Mouse (Mus musculus) left cerebral cortex, adult 9 months (tissue): ENCODE results near the gene Opcml.

Experiments used
- DNase-seq, 2 experiments: peaks; one replicate each; pipeline ENCODE4 v3.0.0; 2022; ENCODE audit warnings: low spot score in 2 of 2

Gene Opcml

GRCm38 (mm10) chr9:28432159-28432558, 641.6 kb downstream of the Opcml start:
- no peak for DNase-seq

- DNase-seq, result no peak
Measured at GRCm38 (mm10) chr9:28438752-28439151, 648.2 kb downstream of the Opcml start.

- no peak for DNase-seq
Measured at GRCm38 (mm10) chr9:28439433-28440191, 649.0 kb downstream of the Opcml start.

DNA sequence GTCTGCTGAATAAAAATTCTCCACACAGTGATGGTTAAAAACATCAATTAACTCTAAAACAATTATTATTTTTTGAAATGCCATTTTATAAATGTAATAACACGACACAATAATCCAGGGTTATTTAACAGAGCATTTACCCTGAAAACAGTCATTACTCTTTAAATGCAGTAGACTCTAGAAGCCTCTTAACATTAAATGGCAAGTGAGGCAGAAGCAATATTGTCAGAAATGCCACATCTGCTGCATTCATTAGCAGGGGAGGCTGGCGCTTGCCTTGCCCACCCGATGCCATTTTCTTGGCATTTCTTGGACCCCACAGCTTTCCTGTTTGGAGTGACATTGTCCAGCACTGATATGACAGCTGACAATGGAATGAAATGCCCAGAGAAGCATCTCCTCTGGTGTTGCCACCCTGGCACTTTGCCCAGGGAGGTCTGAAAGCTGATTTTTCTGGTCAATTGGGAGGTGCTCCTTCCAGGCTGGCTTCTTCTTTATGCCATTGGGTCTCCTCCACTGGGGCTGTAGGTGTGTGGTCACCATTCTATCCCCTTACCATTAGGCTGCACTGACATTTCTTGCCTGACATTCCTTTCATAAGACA, 649.7 kb downstream of the Opcml start:
- DNase-seq, result no peak

DNA sequence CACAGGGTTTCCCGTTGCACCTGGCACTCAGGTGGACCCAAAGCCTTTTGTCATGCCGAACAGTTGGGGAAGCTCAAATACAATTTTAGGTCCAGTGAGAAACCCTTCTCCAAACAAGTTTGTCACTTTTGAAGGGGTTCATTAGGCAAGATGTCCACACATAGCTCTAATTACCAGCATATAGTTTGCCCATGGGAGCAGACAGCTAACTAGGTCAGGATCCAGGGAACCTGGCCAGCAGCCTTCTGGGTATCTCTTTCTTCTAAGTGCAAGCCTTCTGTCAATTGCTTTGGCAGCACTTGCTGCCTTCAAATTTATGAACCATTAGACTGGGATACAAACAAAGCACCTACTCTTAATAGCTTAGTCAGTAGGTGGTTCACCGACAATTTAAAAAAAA, 653.9 kb downstream of the Opcml start:
- no peak for DNase-seq

DNA sequence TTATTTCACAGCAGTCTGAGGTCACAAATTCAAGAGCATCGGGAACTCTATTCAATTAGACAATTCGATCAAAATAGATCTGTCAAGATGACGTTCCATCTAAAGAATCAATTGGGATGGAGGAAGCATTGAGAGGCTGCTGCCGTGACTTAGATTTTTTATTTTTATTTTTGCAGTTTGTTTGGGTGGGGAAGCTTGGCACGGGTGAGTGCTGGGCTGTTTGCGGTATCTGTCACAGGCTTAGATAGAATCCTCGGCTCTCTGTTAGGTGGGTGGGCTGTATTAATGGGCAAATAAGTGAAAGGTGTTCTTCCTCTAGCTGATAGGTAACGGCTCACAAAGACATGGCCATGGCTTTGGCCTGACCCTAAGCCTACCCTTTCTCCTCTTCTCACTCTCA, 654.4 kb downstream of the Opcml start:
- no peak for DNase-seq

- DNase-seq, result no peak
Measured at GRCm38 (mm10) chr9:28445863-28446262, 655.3 kb downstream of the Opcml start.

- no peak for DNase-seq
Measured at GRCm38 (mm10) chr9:28446278-28447064, 655.9 kb downstream of the Opcml start.

GRCm38 (mm10) chr9:28452509-28452908, 661.9 kb downstream of the Opcml start:
- no peak for DNase-seq

GRCm38 (mm10) chr9:28453062-28453461, 662.5 kb downstream of the Opcml start:
- DNase-seq, result no peak

DNA sequence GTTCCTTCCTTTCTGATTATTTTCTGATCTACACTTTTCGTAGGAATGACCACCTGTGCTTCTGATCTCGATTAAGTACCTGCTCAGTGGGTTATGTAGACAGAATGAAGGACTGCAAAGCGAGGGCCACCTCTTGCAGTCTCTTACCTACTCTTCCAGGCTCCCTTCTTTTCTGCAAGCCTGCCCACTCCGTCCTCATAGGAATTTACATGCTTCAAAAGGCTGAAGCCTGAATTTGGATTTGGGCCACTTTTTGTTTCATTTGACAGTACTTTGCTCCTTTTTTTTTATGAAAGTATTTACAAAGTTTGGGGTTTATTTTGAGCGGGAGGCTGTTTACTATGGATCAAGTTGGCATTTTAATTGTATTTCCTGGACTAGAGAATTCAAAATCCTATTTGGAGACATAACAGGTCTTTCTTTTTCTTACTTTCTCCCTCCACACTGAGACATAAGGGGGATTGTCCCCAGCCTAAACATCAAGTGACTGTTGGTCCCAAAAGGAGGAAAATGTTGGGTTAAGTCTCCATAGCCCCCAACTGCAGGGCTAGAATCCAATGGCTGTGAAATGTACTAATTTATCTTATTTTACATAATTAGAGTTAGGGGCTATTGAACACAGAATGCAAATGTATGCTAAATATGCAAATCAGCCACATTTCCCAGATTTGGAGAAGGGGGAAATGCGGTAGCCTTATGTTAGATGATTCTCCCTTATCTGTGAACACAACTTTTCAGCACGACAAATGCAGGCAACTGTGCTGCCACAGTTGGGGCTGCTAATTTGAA, 667.6 kb downstream of the Opcml start:
- no peak for DNase-seq

- DNase-seq, result no peak
Measured at GRCm38 (mm10) chr9:28463622-28464021, 673.0 kb downstream of the Opcml start.

- DNase-seq, result no peak
Measured at GRCm38 (mm10) chr9:28469419-28469818, 678.8 kb downstream of the Opcml start.

GRCm38 (mm10) chr9:28471501-28471900, 680.9 kb downstream of the Opcml start:
- DNase-seq, result no peak

- peak in 1 of 2 experiments; percentile 46 for DNase-seq
Measured at GRCm38 (mm10) chr9:28474586-28474985, 684.0 kb downstream of the Opcml start.

- DNase-seq, result no peak
Measured at GRCm38 (mm10) chr9:28481261-28481660, 690.7 kb downstream of the Opcml start.

DNA sequence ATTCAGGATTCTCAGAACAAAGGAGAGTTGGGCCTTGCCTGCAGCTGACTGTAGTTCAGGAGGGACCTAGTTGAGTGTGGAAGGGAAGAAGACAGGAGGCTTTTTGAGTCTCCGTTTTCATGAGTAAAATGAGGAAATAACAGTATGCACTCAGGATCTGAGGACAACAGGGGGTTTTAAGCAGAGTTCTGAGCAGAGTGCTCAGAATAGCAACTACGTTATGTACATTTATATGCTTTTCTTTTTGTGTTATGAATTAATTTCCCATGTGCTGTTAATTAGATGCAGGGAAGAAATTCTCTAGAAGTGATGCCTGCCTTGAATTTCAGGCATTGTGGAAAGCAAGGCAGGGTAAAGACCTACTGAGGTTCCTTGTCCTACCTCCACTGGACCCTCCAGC, 697.9 kb downstream of the Opcml start:
- DNase-seq, result no peak

DNA sequence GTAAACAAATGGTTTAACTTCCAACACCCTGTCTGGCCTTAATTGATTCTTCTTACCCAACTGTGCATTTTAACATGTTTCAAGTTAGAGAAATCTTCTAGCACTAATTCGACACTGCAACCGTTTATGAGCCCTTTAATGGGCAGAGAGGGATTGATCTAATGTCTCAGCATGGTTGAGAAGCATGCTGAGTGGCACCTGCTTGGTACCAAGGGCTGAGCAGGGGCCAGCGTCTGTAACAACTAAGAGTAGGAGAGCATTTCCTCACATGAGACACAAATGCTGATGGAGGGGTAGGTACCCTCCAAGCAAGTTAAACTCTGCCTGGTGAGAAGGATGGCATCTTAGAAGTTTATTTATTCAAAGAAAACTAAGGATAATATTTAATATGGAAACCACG, 699.3 kb downstream of the Opcml start:
- DNase-seq, result no peak

DNA sequence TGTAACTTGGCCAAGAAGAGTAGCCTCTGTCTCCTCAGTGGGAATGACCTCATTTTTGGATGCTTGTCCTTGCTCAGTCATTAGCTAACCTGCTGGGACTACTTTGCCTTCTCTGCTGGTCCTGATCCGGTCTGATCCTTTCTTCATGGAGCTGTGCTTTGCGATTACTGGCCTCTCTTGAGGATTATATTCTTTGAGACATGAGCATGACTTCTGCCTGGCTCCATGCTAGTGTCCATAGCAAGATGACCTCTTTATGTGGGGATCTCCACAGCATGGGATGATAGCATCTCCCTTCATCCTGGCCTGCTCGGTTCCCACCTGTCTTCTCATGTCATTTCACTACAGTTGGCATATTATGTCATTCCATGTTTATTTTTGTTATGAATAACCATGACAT, 699.8 kb downstream of the Opcml start:
- DNase-seq, result no peak

- peak; percentile 30 for DNase-seq
Measured at GRCm38 (mm10) chr9:28499841-28500794, 709.5 kb downstream of the Opcml start.

GRCm38 (mm10) chr9:28513905-28514304, 723.3 kb downstream of the Opcml start:
- DNase-seq, result no peak
